Mouse (Mus musculus): ENCODE data around the gene Gpr68. TPM values are rescaled to one million over a fixed set of nuclear protein-coding genes. Genes with fewer than 3 reads are reported as not detected.

The Gpr68 gene
- polyA plus RNA-seq, 1 experiment: 5.4 TPM

DNA sequence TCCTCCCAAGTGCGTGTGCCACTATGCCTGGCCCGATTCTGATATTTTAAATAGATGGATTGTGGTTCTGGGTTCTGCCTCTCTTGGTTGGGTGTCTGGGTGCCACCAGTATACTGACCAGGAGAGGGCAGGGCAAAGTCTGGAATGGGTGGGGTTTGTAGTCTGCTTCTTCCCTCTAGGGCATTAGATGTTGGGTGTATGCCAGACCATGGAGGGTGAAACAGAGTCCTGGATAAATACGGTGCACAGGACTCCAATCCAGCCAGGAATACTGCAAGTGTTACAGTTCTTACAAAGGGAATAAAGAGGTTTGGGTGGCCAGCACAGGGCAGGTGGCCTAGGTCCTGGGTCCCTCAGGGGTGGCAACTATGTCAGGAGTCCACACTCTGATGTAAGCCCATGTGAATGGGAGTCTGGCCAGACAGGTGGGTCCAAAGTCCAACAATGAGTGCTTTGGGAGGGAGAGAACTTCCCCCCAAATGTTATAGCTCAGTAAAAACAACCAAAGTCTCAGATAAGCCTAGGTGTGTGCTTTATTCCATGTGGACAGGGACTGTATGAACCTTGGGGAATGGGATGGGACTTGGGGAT lies 45.0 kb downstream of the Gpr68 start:
- TF ChIP-seq POLR2A (IDR thresholded peaks at IDR 0.05; ENCODE audit: borderline replicate concordance, low read depth, low read length) (no peak), CTCF (IDR thresholded peaks at IDR 0.05; ENCODE audit: low read depth, low read length) (no peak)
- H3K4me3 ChIP-seq (ENCODE audit: insufficient read depth, low read length): no peak overlapping the region
- H3K4me1 ChIP-seq (ENCODE audit: control insufficient read depth, insufficient read depth, low read length): peaks cover 16% of the 10 kb centered on the region
- no peak overlapping the region for H3K27ac ChIP-seq (ENCODE audit: insufficient read depth, low read depth, low read length)

DNA sequence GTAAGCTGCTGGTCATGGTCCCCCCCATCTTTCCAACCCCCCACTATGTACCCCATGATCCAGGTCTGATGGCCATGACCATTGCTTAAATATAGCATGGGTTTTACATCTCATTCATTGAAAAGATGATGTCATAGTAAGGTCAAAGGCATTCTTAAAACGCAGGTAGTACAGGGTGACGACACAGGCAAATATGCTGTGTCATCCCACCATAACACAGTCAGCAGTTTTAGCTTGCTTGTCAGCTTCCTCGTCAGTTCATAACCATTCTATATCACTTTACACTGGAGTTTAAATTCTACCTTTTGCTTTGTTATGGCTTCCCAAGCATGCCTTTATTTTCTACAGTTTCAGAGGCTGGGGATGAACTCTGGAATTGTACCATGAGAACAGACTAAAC lies 45.7 kb downstream of the Gpr68 start:
- Histone ChIP-seq H3K4me3 (ENCODE audit: insufficient read depth, low read length) (no peak overlapping the region), H3K27ac (ENCODE audit: insufficient read depth, low read depth, low read length) (no peak overlapping the region), H3K4me1 (ENCODE audit: control insufficient read depth, insufficient read depth, low read length) (peaks cover 16% of the 10 kb centered on the region)
- no peak for TF ChIP-seq POLR2A (IDR thresholded peaks at IDR 0.05; ENCODE audit: borderline replicate concordance, low read depth, low read length)
- TF ChIP-seq CTCF (IDR thresholded peaks at IDR 0.05; ENCODE audit: low read depth, low read length): no peak

DNA sequence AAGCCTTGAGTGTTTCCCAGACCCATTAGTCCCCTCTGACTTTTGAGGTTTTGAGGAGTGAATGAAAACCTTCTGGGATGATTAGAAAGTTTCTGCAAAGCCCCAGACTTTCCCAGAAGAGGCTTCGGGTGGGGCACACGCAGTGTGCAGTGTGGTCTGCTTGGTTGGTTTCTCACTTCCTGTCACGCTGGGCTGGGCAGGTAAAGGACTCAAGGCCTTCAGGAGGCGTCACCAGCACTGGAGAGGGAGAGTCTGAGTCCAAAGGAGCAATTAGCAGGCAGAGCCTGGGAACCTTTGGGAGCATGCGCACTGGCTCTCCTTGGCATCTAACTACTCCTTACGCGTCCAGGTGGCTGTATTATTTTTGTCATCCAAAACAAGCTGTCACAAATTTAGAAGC lies 50.2 kb downstream of the Gpr68 start:
- no peak overlapping the region for H3K27ac ChIP-seq (ENCODE audit: insufficient read depth, low read depth, low read length)
- H3K4me3 ChIP-seq (ENCODE audit: insufficient read depth, low read length): no peak overlapping the region
- no peak for TF ChIP-seq CTCF (IDR thresholded peaks at IDR 0.05; ENCODE audit: low read depth, low read length)
- TF ChIP-seq POLR2A (IDR thresholded peaks at IDR 0.05; ENCODE audit: borderline replicate concordance, low read depth, low read length): no peak
- H3K4me1 ChIP-seq (ENCODE audit: control insufficient read depth, insufficient read depth, low read length): peaks cover 32% of the 10 kb centered on the region

GRCm38 (mm10) chr12:100856337-100856736 lies 51.7 kb downstream of the Gpr68 start:
- peaks cover 34% of the 10 kb centered on the region for H3K4me1 ChIP-seq (ENCODE audit: control insufficient read depth, insufficient read depth, low read length)
- TF ChIP-seq CTCF (IDR thresholded peaks at IDR 0.05; ENCODE audit: low read depth, low read length) (no peak), POLR2A (IDR thresholded peaks at IDR 0.05; ENCODE audit: borderline replicate concordance, low read depth, low read length) (no peak)
- H3K4me3 ChIP-seq (ENCODE audit: insufficient read depth, low read length): no peak overlapping the region
- no peak overlapping the region for H3K27ac ChIP-seq (ENCODE audit: insufficient read depth, low read depth, low read length)

GRCm38 (mm10) chr12:100852370-100852769 lies 55.6 kb downstream of the Gpr68 start:
- no peak overlapping the region for H3K27ac ChIP-seq (ENCODE audit: insufficient read depth, low read depth, low read length)
- TF ChIP-seq CTCF (IDR thresholded peaks at IDR 0.05; ENCODE audit: low read depth, low read length): no peak
- TF ChIP-seq POLR2A (IDR thresholded peaks at IDR 0.05; ENCODE audit: borderline replicate concordance, low read depth, low read length): no peak
- peaks cover 28% of the 10 kb centered on the region for H3K4me1 ChIP-seq (ENCODE audit: control insufficient read depth, insufficient read depth, low read length)
- H3K4me3 ChIP-seq (ENCODE audit: insufficient read depth, low read length): no peak overlapping the region

GRCm38 (mm10) chr12:100849421-100850138 lies 58.4 kb downstream of the Gpr68 start:
- TF ChIP-seq POLR2A (IDR thresholded peaks at IDR 0.05; ENCODE audit: borderline replicate concordance, low read depth, low read length) (no peak), CTCF (IDR thresholded peaks at IDR 0.05; ENCODE audit: low read depth, low read length) (no peak)

DNA sequence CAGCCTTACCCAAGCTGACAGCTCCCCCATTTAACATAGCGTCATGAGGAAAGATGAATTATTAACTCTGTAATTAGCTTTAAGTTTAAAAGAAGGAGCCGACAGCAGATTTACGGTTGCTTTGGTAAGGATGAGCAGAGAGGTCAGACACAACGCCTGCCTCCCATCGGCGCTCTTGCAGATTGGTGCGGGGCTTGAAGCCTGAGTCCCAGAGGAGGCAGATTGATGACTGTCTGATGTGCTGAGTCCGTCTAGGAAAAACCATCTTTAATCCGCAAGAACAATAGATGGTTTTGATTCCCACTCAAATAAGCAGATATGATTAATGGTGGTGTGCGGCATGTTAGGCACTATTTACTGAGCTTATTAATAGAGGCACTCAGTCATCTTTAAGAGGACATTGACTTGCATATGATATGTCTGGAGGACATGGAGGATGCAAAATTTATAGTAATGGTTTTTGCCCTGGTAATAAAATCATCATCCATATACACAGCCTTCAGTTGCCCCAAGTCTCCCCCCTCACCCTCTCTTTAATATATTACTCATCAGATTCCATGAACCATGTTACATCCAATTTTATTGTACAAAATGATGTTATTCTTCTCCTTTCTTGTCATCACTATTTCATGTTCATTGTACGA lies 60.4 kb downstream of the Gpr68 start:
- Histone ChIP-seq H3K4me3 (ENCODE audit: insufficient read depth, low read length) (no peak overlapping the region), H3K27ac (ENCODE audit: insufficient read depth, low read depth, low read length) (no peak overlapping the region), H3K4me1 (ENCODE audit: control insufficient read depth, insufficient read depth, low read length) (peaks cover 7% of the 10 kb centered on the region)
- TF ChIP-seq POLR2A (IDR thresholded peaks at IDR 0.05; ENCODE audit: borderline replicate concordance, low read depth, low read length) (no peak), CTCF (IDR thresholded peaks at IDR 0.05; ENCODE audit: low read depth, low read length) (no peak)

More at GRCm38 (mm10) chr12:100849421-100850138, 58.4 kb downstream of the Gpr68 start:
- H3K4me3 ChIP-seq (ENCODE audit: insufficient read depth, low read length): no peak overlapping the region
- H3K27ac ChIP-seq (ENCODE audit: insufficient read depth, low read depth, low read length): no peak overlapping the region
- peaks cover 23% of the 10 kb centered on the region for H3K4me1 ChIP-seq (ENCODE audit: control insufficient read depth, insufficient read depth, low read length)

DNA sequence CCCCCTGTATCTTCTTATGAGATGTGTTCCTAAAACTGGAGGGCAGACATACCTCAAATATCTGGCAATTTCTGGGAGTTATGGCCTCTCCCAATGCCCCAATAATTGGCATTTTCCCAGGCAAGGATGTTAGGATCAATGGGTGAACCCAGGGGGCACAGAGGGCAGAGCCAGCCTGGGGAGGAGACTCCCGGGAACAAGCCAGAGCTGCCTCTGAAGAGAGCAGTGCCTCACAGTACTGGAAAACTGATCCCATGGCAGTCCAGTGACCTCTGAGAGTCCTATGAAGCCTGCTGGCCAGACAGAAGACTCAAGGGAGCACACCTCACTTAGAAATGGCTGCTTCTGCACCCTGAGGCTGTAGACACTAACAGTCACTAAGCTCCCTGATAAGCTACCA lies 61.4 kb downstream of the Gpr68 start:
- Histone ChIP-seq H3K27ac (ENCODE audit: insufficient read depth, low read depth, low read length) (no peak overlapping the region), H3K4me1 (ENCODE audit: control insufficient read depth, insufficient read depth, low read length) (no peaks in the 10 kb centered on the region), H3K4me3 (ENCODE audit: insufficient read depth, low read length) (no peak overlapping the region)
- TF ChIP-seq POLR2A (IDR thresholded peaks at IDR 0.05; ENCODE audit: borderline replicate concordance, low read depth, low read length): no peak
- no peak for TF ChIP-seq CTCF (IDR thresholded peaks at IDR 0.05; ENCODE audit: low read depth, low read length)

DNA sequence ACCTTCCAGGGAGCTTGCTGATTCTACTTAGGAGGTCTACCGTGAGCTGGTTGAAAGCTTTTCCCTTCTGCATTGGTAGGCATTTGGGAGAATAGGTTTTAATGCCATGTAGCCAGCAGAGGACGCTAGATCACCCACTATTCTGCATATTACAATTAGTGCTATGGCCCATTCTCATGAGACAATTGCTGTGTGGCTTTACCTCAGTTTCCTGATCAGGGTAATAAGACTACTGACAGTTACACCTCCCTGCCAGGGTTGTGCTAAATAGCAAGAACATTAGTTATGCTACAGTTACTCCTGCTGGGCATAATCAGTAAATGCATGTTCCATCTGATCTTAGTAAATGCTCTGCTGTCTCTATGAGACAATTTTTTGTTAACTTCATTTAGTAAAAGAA lies 62.2 kb downstream of the Gpr68 start:
- H3K4me1 ChIP-seq (ENCODE audit: control insufficient read depth, insufficient read depth, low read length): peaks cover 3% of the 10 kb centered on the region
- TF ChIP-seq POLR2A (IDR thresholded peaks at IDR 0.05; ENCODE audit: borderline replicate concordance, low read depth, low read length) (no peak), CTCF (IDR thresholded peaks at IDR 0.05; ENCODE audit: low read depth, low read length) (no peak)
- no peak overlapping the region for H3K4me3 ChIP-seq (ENCODE audit: insufficient read depth, low read length)
- H3K27ac ChIP-seq (ENCODE audit: insufficient read depth, low read depth, low read length): no peak overlapping the region

DNA sequence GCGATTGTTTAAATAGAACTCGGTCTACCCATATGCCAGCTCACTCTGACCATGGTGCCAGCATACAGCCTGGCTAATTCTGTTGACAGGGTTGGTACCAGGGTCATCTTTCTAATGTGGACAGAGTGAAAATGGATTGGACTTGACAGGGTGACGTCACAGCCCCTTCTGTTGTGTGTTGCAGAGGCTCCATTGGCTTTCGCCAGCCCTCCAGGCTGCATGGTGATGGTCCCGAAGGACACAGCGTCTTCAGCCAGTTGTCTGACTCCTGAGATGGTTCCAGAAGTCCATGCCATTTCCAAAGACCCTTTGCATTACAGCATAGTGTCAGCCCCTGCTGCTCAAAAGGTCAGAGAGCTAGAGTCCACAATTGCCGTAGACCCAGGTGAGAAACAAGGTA lies 63.5 kb downstream of the Gpr68 start:
- Histone ChIP-seq H3K4me3 (ENCODE audit: insufficient read depth, low read length) (no peak overlapping the region), H3K4me1 (ENCODE audit: control insufficient read depth, insufficient read depth, low read length) (peaks cover 10% of the 10 kb centered on the region), H3K27ac (ENCODE audit: insufficient read depth, low read depth, low read length) (no peak overlapping the region)
- TF ChIP-seq POLR2A (IDR thresholded peaks at IDR 0.05; ENCODE audit: borderline replicate concordance, low read depth, low read length) (no peak), CTCF (IDR thresholded peaks at IDR 0.05; ENCODE audit: low read depth, low read length) (no peak)
